Mouse (Mus musculus): ENCODE results near the gene Adap2.
A peak's percentile ranks its signal among the peaks of the same experiment; 100 is the strongest.
"Not testable (repeated sequence)": the region's sequence is repeated elsewhere in the genome, so short reads cannot be mapped to it uniquely, and the experiment has no call there.

Adap2 gene

DNA sequence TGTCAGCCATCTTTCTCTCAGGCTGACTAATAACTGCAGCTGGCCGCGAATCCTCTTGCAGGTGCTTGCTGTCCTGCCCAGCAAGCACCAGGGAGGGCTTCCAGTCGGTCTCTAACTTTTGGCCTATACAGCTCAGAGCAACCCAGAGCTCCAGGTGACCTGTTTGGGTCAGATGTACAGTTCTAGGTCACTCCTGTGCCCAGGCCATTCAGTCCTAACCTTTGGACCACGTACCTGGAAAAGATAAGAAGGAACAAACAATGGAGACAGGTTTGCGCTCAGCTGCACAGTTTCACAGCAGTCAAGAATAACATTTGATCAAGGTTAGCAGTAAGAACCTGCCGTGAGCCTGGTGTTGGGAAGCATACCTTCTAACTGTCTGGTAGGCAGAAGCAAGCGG, 5.1 kb downstream of the Adap2 start:
- DNase-seq (ENCODE audit: low spot score in 2 of 2) = no peak

DNA sequence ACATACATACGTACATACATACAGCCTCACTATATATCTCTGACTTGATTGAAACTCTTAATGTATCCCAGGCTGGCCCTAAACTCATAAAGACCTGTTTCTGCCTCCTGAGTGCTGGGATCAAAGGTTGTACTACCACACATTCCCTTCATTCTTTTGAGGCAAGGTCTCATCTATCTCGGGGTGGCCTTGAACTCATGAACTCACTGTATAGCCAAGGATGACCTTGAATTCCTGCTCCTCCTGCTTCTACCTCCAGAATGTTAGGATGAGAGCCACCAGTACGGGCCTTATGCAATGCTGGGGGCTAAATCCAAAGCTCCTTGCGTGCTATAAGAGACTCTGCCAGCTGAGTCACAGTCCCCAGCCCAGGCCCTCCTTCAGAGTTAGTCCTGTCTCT, 7.1 kb downstream of the Adap2 start:
- no peak for DNase-seq (ENCODE audit: low spot score in 2 of 2)

- DNase-seq (ENCODE audit: low spot score in 2 of 2) = no peak
Measured at GRCm38 (mm10) chr11:80163362-80164116, 9.6 kb downstream of the Adap2 start.

DNA sequence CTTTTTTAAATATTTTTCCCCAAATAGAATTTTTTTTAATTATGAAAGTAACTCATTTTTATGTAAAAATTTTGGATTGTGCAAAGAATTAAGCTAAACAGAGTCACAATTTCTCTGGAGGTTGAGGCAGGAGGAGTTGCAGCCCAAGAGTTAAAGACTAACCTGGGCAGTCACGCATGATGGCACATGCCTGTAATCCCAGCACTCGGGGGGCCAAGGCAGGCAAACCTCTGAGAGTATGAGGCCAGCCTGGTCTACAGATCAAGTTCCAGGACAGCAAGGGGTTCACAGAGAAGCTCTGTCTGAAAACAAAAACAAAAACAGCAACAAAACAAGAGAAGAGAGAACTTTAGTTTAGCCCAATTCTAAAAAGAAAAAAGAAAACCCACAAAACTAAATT, 10.3 kb downstream of the Adap2 start:
- no peak for DNase-seq (ENCODE audit: low spot score in 2 of 2)

DNA sequence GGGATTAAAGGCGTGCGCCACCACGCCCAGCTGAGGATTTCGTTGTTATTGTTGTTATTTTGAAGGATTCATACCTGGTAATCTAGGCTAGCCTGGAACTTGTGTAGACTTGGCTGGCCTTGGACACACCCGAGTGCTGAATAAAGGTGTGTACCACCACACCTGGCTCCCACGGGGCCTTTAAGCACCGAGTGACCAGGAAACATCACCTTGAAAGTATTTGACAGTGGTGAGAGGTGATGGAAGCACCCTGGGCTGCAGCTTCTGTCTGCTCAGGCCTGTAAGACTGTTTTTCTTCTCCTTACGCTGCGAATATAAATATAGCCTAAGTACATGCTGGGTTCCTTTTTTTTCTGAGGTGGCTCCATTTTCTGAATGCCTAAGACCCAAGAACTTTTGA, 14.2 kb downstream of the Adap2 start:
- no peak for DNase-seq (ENCODE audit: low spot score in 2 of 2)

DNA sequence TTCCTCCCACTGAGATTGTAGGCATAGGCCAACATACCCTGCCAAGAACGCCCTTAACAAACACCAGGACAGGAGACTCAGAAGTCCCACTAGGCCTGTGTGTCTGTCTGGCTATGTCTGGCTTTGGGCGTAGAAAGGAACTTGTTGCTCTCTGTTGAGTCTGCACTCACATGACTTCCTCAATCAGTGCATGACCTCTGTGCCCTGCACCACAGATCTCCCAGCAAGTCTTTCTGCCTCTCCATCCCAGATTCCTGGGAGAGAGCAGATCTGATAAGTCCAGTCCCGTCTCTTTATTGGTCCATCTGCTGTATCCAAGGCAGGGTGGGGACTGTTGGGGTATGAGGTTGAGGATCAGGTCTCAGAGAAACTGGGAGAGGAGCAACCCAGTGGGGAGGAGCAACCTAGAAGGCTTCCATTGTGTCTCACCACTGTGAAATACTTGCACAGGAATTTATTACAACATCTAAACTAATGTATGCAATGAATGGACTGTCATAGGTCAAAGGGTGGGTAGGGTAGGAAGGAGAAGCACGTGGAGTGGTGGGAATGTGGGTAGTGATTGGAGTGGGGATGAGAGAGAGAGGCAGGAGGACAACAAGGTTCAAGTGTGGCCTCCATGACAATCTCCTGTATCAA, 14.8 kb downstream of the Adap2 start:
- DNase-seq (ENCODE audit: low spot score in 2 of 2) = no peak

DNA sequence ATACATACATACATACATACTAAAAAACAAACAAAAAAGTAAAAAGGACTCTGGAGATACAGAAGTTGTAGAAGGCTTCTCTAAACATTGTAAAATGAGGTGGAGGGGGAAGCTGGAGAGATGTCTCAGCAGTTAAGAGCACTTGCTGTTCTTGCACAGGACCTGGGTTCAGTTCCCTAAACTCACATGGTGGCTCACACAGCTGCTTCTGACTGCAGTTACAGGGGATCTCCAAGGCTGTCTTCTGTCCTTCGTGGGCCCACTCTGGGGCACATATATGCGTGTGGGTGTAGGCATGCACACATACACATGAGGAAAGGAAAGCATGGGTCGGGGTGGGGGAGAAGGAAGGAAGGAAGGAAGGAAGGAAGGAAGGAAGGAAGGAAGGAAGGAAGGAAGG, 15.7 kb downstream of the Adap2 start:
- DNase-seq (ENCODE audit: low spot score in 2 of 2) = no peak

GRCm38 (mm10) chr11:80170351-80170750, 16.4 kb downstream of the Adap2 start:
- no peak for DNase-seq (ENCODE audit: low spot score in 2 of 2)

GRCm38 (mm10) chr11:80171884-80172283, 18.0 kb downstream of the Adap2 start:
- no peak for DNase-seq (ENCODE audit: low spot score in 2 of 2)

DNA sequence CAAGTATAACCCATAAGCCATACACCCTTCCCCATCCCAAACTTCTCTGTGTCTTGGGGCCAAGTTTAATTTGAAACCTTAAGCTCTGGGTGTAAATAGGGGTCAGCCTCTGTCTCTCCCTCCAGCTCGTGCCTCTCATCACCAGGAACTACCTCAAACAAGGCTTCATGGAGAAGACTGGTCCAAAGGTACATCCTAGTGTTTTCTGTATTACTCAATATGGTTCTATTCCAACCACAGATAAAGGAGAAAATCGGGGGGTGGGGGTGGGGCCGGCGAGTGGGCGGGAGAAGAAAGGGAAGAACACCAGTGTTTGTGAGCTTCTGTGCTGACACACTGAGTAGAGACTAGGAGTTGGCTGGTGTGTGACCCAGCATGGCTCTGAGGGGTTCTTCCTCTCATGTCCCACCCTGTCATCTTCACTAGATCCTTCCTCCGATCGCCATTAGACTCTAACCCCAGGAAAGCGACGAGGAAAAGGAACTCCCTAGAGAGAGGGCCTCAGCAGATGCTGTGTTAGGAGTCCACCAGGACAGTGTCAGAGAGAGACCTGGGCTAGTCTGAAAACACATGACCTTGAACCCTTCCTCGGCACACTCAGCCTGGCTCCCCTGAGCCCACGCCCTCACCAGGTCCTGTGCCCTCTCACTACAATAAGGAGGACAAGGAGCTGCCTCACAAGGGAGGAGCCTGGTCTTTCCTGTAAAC, 20.2 kb downstream of the Adap2 start:
- DNase-seq (ENCODE audit: low spot score in 2 of 2) = no peak

GRCm38 (mm10) chr11:80176911-80177895, 23.3 kb downstream of the Adap2 start:
- DNase-seq (ENCODE audit: low spot score in 2 of 2) = no peak

DNA sequence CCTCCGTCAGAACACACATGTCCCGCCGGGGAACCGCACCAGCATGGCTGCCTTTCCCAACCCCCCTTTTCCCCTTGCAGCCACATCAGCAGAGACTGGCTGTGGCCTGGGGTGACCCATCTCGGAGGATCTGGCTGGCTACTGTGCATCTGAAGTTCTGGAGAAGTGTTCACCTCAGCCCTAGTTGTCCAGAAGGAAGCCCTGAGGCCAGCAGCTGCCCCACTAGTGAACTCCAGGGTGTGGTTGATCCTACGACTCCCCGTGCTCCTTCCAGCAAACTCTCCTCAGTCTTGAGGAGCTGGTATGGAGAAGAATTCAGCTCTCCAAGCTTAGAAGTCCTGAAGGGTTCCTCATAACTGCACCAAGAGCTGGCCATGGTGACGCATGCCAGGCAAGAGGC, 24.4 kb downstream of the Adap2 start:
- DNase-seq (ENCODE audit: low spot score in 2 of 2) = no peak

DNA sequence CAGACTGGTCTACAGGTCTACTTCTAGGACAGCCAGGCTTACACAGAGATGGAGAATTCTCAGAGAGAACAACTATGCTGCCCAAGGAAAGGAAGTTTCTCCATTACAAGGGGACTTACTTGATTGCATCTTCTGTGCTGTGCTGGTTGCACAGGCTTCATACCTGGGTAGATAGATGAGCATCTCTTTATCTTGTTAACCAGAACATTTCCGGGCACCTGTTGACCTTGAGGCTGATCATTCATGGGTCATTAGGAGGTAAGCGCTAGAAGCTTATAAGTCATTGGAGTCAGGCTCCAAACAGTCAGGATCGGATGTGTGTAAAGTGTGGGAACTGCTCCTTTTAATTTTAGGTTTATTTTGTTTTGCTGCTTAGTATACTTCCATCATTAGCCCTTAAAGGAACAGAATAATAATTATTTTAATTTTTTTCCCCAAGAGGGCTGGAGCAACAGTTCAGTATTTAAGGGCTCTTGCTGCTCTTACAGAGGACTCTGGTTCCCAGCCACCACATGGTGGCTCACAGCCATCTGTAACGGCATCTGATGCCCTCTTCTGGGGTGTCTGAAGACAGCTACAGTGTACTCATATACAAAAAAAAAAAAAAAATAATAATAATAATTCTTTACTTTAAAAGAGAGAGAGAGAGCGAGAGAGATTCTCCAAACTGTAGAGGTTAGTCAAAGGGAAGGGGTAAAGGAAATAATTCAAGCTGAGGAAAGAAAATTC, 27.3 kb downstream of the Adap2 start:
- no peak for DNase-seq (ENCODE audit: low spot score in 2 of 2)

DNA sequence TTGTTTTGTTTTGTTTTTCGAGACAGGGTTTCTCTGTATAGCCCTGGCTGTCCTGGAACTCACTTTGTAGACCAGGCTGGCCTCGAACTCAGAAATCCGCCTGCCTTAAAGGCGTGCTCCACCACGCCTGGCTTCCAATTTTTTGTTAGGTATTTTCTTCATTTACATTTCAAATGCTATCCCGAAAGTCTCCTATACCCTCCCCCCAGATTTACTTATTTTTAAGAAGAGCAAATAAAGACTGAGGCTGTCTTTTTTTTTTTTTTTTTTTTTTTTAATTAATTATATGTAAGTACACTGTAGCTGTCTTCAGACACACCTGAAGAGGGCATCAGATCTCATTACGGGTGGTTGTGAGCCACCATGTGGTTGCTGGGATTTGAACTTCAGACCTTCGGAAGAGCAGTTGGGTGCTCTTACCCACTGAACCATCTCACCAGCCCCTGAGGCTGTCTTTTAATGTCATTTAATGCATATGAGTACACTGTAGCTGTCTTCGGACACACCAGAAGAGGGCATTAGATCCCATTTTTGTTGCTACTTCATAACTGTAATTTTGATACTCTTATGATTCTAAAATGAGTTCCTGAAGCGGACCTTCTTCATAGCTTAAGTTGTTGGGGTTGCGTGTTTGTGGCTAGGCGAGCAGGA, 29.3 kb downstream of the Adap2 start:
- not testable (repeated sequence) for DNase-seq (ENCODE audit: low spot score in 2 of 2)

DNA sequence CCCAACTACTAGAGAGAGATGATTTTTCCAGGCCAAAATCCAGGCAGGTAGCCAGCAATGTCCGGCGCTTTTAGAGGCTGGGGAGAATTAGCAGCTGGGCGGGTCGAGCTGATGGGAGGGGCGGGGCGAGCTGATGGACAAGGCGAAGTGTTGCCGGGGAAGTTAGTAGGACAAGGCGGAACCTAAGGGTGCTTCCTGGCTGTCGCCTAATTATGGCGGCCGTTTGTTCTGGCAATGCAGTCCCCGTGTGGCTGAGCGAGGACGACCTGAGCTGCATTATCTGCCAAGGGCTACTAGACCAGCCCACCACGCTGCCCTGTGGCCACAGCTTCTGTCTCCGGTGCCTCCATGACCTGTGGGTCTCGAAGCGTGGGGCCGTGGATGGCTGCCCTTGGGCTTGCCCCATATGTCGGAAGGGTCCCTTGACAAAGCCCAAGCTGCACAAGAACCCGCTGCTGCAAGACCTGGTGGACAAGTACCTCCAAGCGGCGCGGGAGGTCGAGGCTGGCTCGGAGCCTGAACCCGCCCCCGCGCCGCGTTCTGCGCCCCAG, 29.9 kb downstream of the Adap2 start, which contains the start of gene Rnf135:
Rnf135 (plus strand) TSS at position 147 of the 551 bp plus-strand sequence.
- peak; percentile 65 to 69 for DNase-seq (ENCODE audit: low spot score in 2 of 2)

DNA sequence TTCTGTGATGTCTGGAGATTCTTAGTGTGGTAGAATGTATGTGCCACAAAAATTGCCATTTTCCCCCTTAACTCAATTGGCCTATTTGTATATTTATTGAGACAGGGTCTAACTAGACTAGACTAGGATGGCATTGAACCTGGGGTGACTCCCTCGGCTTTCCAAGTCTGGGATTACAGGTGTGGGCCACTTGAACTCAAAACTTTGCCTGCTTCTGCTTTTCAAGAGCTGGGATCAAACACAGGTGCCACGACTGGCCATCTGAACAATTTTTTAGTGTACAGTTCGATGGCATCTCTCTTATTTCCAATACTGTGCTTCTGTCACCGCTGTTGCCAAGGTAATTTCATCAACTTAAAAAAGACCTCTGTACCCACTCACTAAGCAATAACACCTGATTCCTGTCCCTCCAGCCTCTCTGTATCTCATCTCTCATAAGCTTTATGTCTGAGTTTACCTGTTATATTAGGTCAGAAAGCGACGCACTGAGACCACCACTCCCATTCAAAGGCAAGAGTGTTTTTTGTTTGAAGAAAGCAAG, 30.7 kb downstream of the Adap2 start:
- no peak for DNase-seq (ENCODE audit: low spot score in 2 of 2)

- DNase-seq (ENCODE audit: low spot score in 2 of 2) = not testable (repeated sequence)
Measured at GRCm38 (mm10) chr11:80185441-80185976, 31.6 kb downstream of the Adap2 start.

DNA sequence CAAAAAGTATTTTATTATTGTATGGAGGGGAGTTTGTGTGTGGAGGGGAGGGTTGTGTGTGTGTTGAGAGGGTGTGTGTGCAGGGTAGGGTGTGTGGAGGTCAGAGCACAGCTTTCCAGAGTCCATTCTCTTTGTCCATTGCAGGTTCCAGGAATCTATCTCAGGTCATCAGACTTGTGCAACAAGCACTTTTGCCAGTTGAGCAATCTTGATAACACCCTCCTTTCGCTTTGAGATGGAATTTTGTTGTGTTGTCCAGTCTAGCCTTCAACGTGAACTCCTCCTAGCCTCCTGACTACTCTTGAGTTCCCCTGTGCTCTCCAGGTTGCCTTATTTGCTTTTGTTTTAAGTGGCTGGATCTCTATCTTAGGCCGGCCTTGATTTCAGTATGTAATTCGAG, 36.4 kb downstream of the Adap2 start:
- no peak for DNase-seq (ENCODE audit: low spot score in 2 of 2)

DNA sequence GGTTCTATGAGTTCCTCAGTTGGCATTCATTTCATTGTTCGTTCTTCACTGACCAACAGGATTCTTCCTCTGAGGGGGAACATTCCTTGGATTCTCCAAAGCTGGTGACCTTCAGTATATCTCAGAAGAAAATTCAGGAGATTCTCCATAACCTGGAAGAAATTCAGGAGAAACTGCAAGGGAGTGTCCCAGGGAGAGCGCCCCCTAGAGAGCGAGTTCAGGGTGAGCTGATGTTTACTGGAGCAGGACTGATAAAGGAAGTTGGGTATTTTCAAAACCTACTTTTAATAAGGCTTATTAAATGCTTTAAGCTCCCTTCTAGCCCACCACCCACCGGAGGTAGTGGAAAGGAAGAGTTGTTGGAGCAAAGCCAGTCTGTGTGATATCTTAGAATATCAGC, 39.9 kb downstream of the Adap2 start:
- no peak for DNase-seq (ENCODE audit: low spot score in 2 of 2)

- DNase-seq (ENCODE audit: low spot score in 2 of 2) = no peak
Measured at GRCm38 (mm10) chr11:80196351-80196750, 42.4 kb downstream of the Adap2 start.
